Mouse (Mus musculus) small intestine, adult 2 months (tissue): Measurements from ENCODE around the gene Dcps. TPM values are rescaled to one million over a fixed set of nuclear protein-coding genes. Genes with fewer than 3 reads are reported as not detected.

ENCODE experiments used
- H3K27ac ChIP-seq: fragments of 200-500 bp; 2 replicates; pipeline ENCODE4 v1.5.1; 2012; ENCODE audit warnings: low read depth, low read length, control low read depth, inconsistent platforms; ENCODE audit not compliant: insufficient read depth
- H3K27me3 ChIP-seq: fragments of 200-500 bp; 2 replicates; pipeline ENCODE4 v1.6.1; 2012; ENCODE audit warnings: mild to moderate bottlenecking, moderate library complexity, low read length, inconsistent platforms; ENCODE audit not compliant: control insufficient read depth, insufficient read depth
- H3K36me3 ChIP-seq: fragments of 200-500 bp; 2 replicates; pipeline ENCODE4 v1.6.1; 2012; ENCODE audit warnings: mild to moderate bottlenecking, low read length, control low read depth, inconsistent platforms; ENCODE audit not compliant: control insufficient read depth, insufficient read depth
- H3K4me1 ChIP-seq: fragments of 200-500 bp; 2 replicates; pipeline ENCODE4 v1.6.1; 2012; ENCODE audit warnings: low read length, inconsistent platforms, mixed read lengths; ENCODE audit not compliant: control insufficient read depth, insufficient read depth, insufficient read length
- H3K4me3 ChIP-seq: fragments of 200-500 bp; 2 replicates; pipeline ENCODE4 v1.5.1; 2012; ENCODE audit warnings: low read depth, mild to moderate bottlenecking, control low read depth, inconsistent platforms, low read length, moderate library complexity
- CTCF ChIP-seq: fragments of 200-500 bp; IDR thresholded peaks from 2 replicates; pipeline ENCODE4 v1.5.1; 2012; ENCODE audit warnings: low read depth, mild to moderate bottlenecking, control low read depth, inconsistent platforms, low read length, moderate library complexity, mixed read lengths; ENCODE audit not compliant: insufficient replicate concordance, insufficient read length; ENCODE audit errors: extremely low read depth
- POLR2A ChIP-seq: fragments of 200-500 bp; IDR thresholded peaks from 2 replicates; pipeline ENCODE4 v1.6.1; 2012; ENCODE audit warnings: low read depth, mild to moderate bottlenecking, control low read depth, inconsistent platforms, low read length, moderate library complexity
- WGBS: fragments of 180-500 bp; shearing (Covaris S2); methylation state at CpG from one replicate; pipeline ENCODE4 v1.1.7; 2018; 5-methylcytosine and 5-hydroxymethylcytosine counted together
- polyA plus RNA-seq: library from polyadenylated mRNA; depleted of rRNA; stranded (reverse); fragments of >200 nt; gene quantifications from 2 replicates; pipeline ENCODE4 v1.2.3, GENCODE M21; 2012

Dcps gene
- polyA plus RNA-seq, 1 experiment = 18.4 TPM

GRCm38 (mm10) chr9:35203536-35203935 lies 27.7 kb upstream of the Dcps start:
- Histone ChIP-seq H3K27me3 (no peaks in the 10 kb centered on the region), H3K4me1 (peaks cover 3% of the 10 kb centered on the region; the same call in 1 of the 2 replicates), H3K36me3 (peaks cover 33% of the 10 kb centered on the region), H3K4me3 (no peak overlapping the region), H3K27ac (no peak overlapping the region)
- WGBS = 39% methylated on average over 3 of the region's 3 CpGs
- TF ChIP-seq CTCF (no peak), POLR2A (no peak)

- H3K27ac ChIP-seq = no peak overlapping the region
- TF ChIP-seq CTCF = no peak
- TF ChIP-seq POLR2A = no peak
- H3K4me1 ChIP-seq = peaks cover 3% of the 10 kb centered on the region; the same call in 1 of the 2 replicates
- H3K4me3 ChIP-seq = no peak overlapping the region
- WGBS = 45% methylated on average over 9 of the region's 9 CpGs
- peaks cover 11% of the 10 kb centered on the region for H3K36me3 ChIP-seq
- no peaks in the 10 kb centered on the region for H3K27me3 ChIP-seq
Measured at GRCm38 (mm10) chr9:35200529-35201060, 24.7 kb upstream of the Dcps start.

- no peak for TF ChIP-seq POLR2A
- TF ChIP-seq CTCF = peak; percentile 78
- peak within 1 kb of the TSS; percentile 62 for H3K27ac ChIP-seq
- WGBS = under 1% methylated on average over 44 of the region's 44 CpGs
- no peaks in the 10 kb centered on the region for H3K27me3 ChIP-seq
- H3K36me3 ChIP-seq = peaks cover 5% of the 10 kb centered on the region
- H3K4me1 ChIP-seq = peaks cover 3% of the 10 kb centered on the region; the same call in 1 of the 2 replicates
- peak within 1 kb of the TSS; percentile 96 for H3K4me3 ChIP-seq
Measured at GRCm38 (mm10) chr9:35199772-35200471, 24.1 kb upstream of the Dcps start, which contains the start of the genes Srpr and Tirap. Gene Srpr, plus strand, starts transcription at chr9:35200175. Gene Tirap, minus strand, starts transcription at chr9:35200291.

- Histone ChIP-seq H3K4me1 (peaks cover 3% of the 10 kb centered on the region; the same call in 1 of the 2 replicates), H3K27me3 (no peaks in the 10 kb centered on the region), H3K27ac (peak overlapping the region; percentile 62), H3K36me3 (no peaks in the 10 kb centered on the region), H3K4me3 (peak overlapping the region; percentile 96)
- no peak for TF ChIP-seq POLR2A
- no peak for TF ChIP-seq CTCF
- 15% methylated on average over 18 of the region's 18 CpGs for WGBS
Measured at GRCm38 (mm10) chr9:35198945-35199771, 23.3 kb upstream of the Dcps start.

GRCm38 (mm10) chr9:35198351-35198750 lies 22.5 kb upstream of the Dcps start:
- H3K4me1 ChIP-seq = peaks cover 3% of the 10 kb centered on the region; the same call in 1 of the 2 replicates
- WGBS = 85% methylated on average over 10 of the region's 10 CpGs
- H3K4me3 ChIP-seq = no peak overlapping the region
- H3K27me3 ChIP-seq = no peaks in the 10 kb centered on the region
- no peak overlapping the region for H3K27ac ChIP-seq
- no peaks in the 10 kb centered on the region for H3K36me3 ChIP-seq
- TF ChIP-seq CTCF (no peak), POLR2A (no peak)

GRCm38 (mm10) chr9:35197625-35198024 lies 21.8 kb upstream of the Dcps start:
- TF ChIP-seq CTCF (no peak), POLR2A (no peak)
- Histone ChIP-seq H3K27me3 (no peaks in the 10 kb centered on the region), H3K4me1 (peaks cover 3% of the 10 kb centered on the region; the same call in 1 of the 2 replicates), H3K36me3 (no peaks in the 10 kb centered on the region; the same call in 1 of the 2 replicates), H3K4me3 (no peak overlapping the region), H3K27ac (no peak overlapping the region)
- 95% methylated on average over 3 of the region's 3 CpGs for WGBS
